Mouse (Mus musculus): Measurements from ENCODE around the gene Ccdc180. TPM values are rescaled to one million over a fixed set of nuclear protein-coding genes. Genes with fewer than 3 reads are reported as not detected.

Ccdc180 gene
- 0.66 and 0.94 TPM in 2 replicates for polyA plus RNA-seq (2015; fragmentation: Nextera tagmentation; extraction: Ambion mirVana)

GRCm38 (mm10) chr4:45890066-45890761 lies at the start of gene Ccdc180:
Gene Ccdc180 (plus strand): TSS chr4:45890303.

GRCm38 (mm10) chr4:45848109-45848824 lies 41.8 kb upstream of the Ccdc180 start, which contains the start of gene Stra6l:
Gene Stra6l (plus strand): TSS chr4:45848664.

GRCm38 (mm10) chr4:45964771-45965439 lies 74.8 kb downstream of the Ccdc180 start, which contains the start of gene Tdrd7:
Gene Tdrd7 (plus strand): TSS chr4:45965334.

Other genes starting within 250 kb of the Ccdc180 start
- 15.5 and 19.1 TPM in 2 replicates for gene Aldh1b1, start 91.3 kb upstream of the Ccdc180 start, polyA plus RNA-seq (2015; fragmentation: Nextera tagmentation; extraction: Ambion mirVana)
- gene Igfbpl1, start 63.4 kb upstream of the Ccdc180 start, polyA plus RNA-seq (2015; fragmentation: Nextera tagmentation; extraction: Ambion mirVana), result 4.0 and 5.4 TPM in 2 replicates
- gene Stra6l, start 41.6 kb upstream of the Ccdc180 start, polyA plus RNA-seq (2015; fragmentation: Nextera tagmentation; extraction: Ambion mirVana), result 0.25 and 0.41 TPM in 2 replicates
- gene Tdrd7, start 75.0 kb downstream of the Ccdc180 start, polyA plus RNA-seq (2015; fragmentation: Nextera tagmentation; extraction: Ambion mirVana), result 26.5 and 26.8 TPM in 2 replicates
- 2.4 TPM in 2 replicates for gene Tmod1, start 148.6 kb downstream of the Ccdc180 start, polyA plus RNA-seq (2015; fragmentation: Nextera tagmentation; extraction: Ambion mirVana)
- gene Ncbp1, start 248.3 kb downstream of the Ccdc180 start, polyA plus RNA-seq (2015; fragmentation: Nextera tagmentation; extraction: Ambion mirVana), result 41.2 and 42.5 TPM in 2 replicates
- 16.2 and 17.8 TPM in 2 replicates for gene Tstd2, start 248.4 kb downstream of the Ccdc180 start, polyA plus RNA-seq (2015; fragmentation: Nextera tagmentation; extraction: Ambion mirVana)